Mouse (Mus musculus): Measurements from ENCODE around the gene Ago3.

GRCm38 (mm10) chr4:126301584-126302309 is 127.6 kb downstream of the Ago3 start:
- TF ChIP-seq CTCF (IDR thresholded peaks at IDR 0.05; ENCODE audit: insufficient read depth, low read depth, low read length): no peak
- no peak for TF ChIP-seq POLR2A (IDR thresholded peaks at IDR 0.05; ENCODE audit: insufficient read depth, low read depth, low read length)

Measured in olfactory bulb, adult 2 months (tissue).